Mouse (Mus musculus): ENCODE results near the gene Ccdc169. TPM values are rescaled to one million over a fixed set of nuclear protein-coding genes. Genes with fewer than 3 reads are reported as not detected.

The Ccdc169 gene
- 0.11 and 0.18 TPM in 2 replicates for polyA plus RNA-seq (2014; fragmentation: Nextera tagmentation; extraction: Ambion mirVana)

DNA sequence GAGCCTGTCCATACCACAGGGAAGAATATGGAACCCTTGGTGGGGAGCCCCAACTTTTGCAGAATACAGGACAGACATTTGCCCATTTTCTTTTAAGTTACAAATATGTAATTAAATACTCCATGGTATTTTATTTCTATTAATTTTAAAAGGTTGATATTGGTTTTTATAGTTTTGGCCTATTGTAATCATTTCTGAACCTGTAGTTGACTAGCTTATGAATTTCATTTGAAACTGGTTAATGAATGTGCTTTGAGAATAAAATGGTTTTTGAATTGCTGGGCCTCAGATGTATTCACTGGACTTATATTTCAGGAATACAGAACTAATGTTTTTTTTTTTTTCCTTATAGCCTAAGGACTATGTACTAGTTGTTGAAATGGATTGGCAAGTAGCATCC, at the start of gene Ccdc169:
Ccdc169 (plus strand) TSS at position 301 of the 400 bp plus-strand sequence.
- Histone ChIP-seq H3K4me3 (ENCODE audit: low read depth, low read length) (no peak within 1 kb of the TSS), H3K27me3 (ENCODE audit: control insufficient read depth, insufficient read depth, low read length) (no peaks in the 10 kb centered on the region), H3K4me1 (ENCODE audit: control insufficient read depth, insufficient read depth, low read length) (no peaks in the 10 kb centered on the region), H3K27ac (ENCODE audit: low read depth, low read length) (no peak within 1 kb of the TSS), H3K36me3 (ENCODE audit: control insufficient read depth, insufficient read depth, low read length) (peaks cover 18% of the 10 kb centered on the region; the same call in 1 of the 2 replicates), H3K9ac (replicated peaks; ENCODE audit: low read depth, low read length) (no peak within 1 kb of the TSS), H3K4me2 (ENCODE audit: low read depth, low read length) (no peak within 1 kb of the TSS), H3K9me3 (ENCODE audit: control insufficient read depth, low read length) (no peaks in the 10 kb centered on the region)
- ATAC-seq (ENCODE audit: low read depth) = no peak

DNA sequence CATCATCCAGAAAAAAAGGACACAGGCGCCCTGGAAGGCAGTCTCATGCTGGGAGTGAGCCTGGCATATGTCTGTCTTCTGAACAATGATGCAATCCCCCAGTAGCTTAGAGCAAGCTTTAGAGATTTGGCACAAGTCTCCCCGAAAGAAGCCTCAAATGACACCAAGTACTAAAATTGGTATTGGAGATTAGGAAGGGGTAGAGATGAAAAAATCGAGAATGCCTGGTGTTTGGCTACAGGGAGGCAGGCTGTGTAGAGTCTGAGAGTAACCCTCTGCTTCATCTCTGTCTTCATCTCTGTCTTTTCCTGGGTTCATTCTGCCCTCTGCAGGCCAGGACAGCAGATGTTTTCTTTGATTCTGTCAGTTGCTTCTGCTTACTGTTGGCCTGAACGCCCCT, 49.8 kb upstream of the Ccdc169 start:
- H3K36me3 ChIP-seq (ENCODE audit: control insufficient read depth, insufficient read depth, low read length) = no peaks in the 10 kb centered on the region
- no peak overlapping the region for H3K27ac ChIP-seq (ENCODE audit: low read depth, low read length)
- WGBS = 78% methylated on average over 4 of the region's 4 CpGs
- H3K4me3 ChIP-seq (ENCODE audit: low read depth, low read length) = no peak overlapping the region
- no peaks in the 10 kb centered on the region for H3K4me1 ChIP-seq (ENCODE audit: control insufficient read depth, insufficient read depth, low read length)
- H3K9ac ChIP-seq (replicated peaks; ENCODE audit: low read depth, low read length) = no peak overlapping the region
- no peaks in the 10 kb centered on the region for H3K27me3 ChIP-seq (ENCODE audit: control insufficient read depth, insufficient read depth, low read length)
- ATAC-seq (ENCODE audit: low read depth) = no peak
- no peaks in the 10 kb centered on the region for H3K9me3 ChIP-seq (ENCODE audit: control insufficient read depth, low read length)
- H3K4me2 ChIP-seq (ENCODE audit: low read depth, low read length) = no peak overlapping the region

GRCm38 (mm10) chr3:55088359-55088758, 48.8 kb upstream of the Ccdc169 start:
- no peak for ATAC-seq (ENCODE audit: low read depth)
- no peaks in the 10 kb centered on the region for H3K9me3 ChIP-seq (ENCODE audit: control insufficient read depth, low read length)
- no peaks in the 10 kb centered on the region for H3K4me1 ChIP-seq (ENCODE audit: control insufficient read depth, insufficient read depth, low read length)
- no peaks in the 10 kb centered on the region for H3K27me3 ChIP-seq (ENCODE audit: control insufficient read depth, insufficient read depth, low read length)
- no peak overlapping the region for H3K4me3 ChIP-seq (ENCODE audit: low read depth, low read length)
- WGBS = 80% methylated on average over 4 of the region's 4 CpGs
- H3K36me3 ChIP-seq (ENCODE audit: control insufficient read depth, insufficient read depth, low read length) = no peaks in the 10 kb centered on the region
- no peak overlapping the region for H3K27ac ChIP-seq (ENCODE audit: low read depth, low read length)
- H3K4me2 ChIP-seq (ENCODE audit: low read depth, low read length) = no peak overlapping the region
- no peak overlapping the region for H3K9ac ChIP-seq (replicated peaks; ENCODE audit: low read depth, low read length)

DNA sequence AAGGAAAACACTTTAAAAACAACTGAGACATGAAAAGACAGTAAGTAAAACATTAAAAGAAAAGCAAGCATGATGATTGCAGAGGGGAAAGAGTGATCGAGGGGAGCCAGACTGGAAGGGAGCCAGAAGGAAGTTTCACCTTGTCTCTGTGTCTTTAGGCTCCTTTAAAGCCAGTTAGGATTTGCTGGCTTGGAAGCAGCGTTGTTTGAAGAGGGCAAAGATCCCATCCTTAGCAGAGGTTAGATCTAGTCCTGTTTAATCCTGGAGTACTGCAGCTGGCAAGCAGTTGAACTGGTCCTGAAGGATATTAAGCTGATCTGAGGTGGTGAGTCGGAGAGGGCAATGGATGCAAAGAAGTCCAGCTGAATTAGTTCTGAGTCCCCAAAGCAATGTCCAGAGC, 48.3 kb upstream of the Ccdc169 start:
- no peak overlapping the region for H3K4me2 ChIP-seq (ENCODE audit: low read depth, low read length)
- 83% methylated on average over 3 of the region's 3 CpGs for WGBS
- no peaks in the 10 kb centered on the region for H3K9me3 ChIP-seq (ENCODE audit: control insufficient read depth, low read length)
- no peak overlapping the region for H3K27ac ChIP-seq (ENCODE audit: low read depth, low read length)
- no peak for ATAC-seq (ENCODE audit: low read depth)
- H3K4me3 ChIP-seq (ENCODE audit: low read depth, low read length) = no peak overlapping the region
- H3K9ac ChIP-seq (replicated peaks; ENCODE audit: low read depth, low read length) = no peak overlapping the region
- no peaks in the 10 kb centered on the region for H3K27me3 ChIP-seq (ENCODE audit: control insufficient read depth, insufficient read depth, low read length)
- no peaks in the 10 kb centered on the region for H3K4me1 ChIP-seq (ENCODE audit: control insufficient read depth, insufficient read depth, low read length)
- H3K36me3 ChIP-seq (ENCODE audit: control insufficient read depth, insufficient read depth, low read length) = no peaks in the 10 kb centered on the region

- H3K9ac ChIP-seq (replicated peaks; ENCODE audit: low read depth, low read length) = no peak overlapping the region
- H3K4me3 ChIP-seq (ENCODE audit: low read depth, low read length) = no peak overlapping the region
- H3K4me2 ChIP-seq (ENCODE audit: low read depth, low read length) = no peak overlapping the region
- H3K9me3 ChIP-seq (ENCODE audit: control insufficient read depth, low read length) = no peaks in the 10 kb centered on the region
- WGBS = 84% methylated on average over 4 of the region's 4 CpGs
- H3K36me3 ChIP-seq (ENCODE audit: control insufficient read depth, insufficient read depth, low read length) = no peaks in the 10 kb centered on the region
- no peaks in the 10 kb centered on the region for H3K4me1 ChIP-seq (ENCODE audit: control insufficient read depth, insufficient read depth, low read length)
- ATAC-seq (ENCODE audit: low read depth) = no peak
- no peak overlapping the region for H3K27ac ChIP-seq (ENCODE audit: low read depth, low read length)
- no peaks in the 10 kb centered on the region for H3K27me3 ChIP-seq (ENCODE audit: control insufficient read depth, insufficient read depth, low read length)
Observed at GRCm38 (mm10) chr3:55089291-55089690, 47.8 kb upstream of the Ccdc169 start.

DNA sequence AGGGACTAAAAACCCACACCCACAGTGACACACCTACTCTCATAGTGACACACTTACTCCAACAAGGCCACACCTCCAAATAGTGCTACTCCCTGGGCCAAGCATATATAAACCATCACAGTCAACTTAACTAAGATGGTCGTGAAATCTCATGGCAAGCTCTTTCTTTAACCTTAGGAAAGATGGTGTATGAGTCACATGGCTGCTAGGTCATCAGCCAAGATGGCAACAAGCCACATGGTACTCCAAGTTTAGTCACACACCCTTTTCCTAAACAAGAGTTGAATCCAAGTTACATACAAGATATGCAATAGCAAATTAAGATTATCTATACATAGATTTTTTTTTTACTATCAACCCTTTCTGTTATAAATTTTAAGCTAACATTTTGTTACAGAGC, 44.0 kb upstream of the Ccdc169 start:
- H3K9me3 ChIP-seq (ENCODE audit: control insufficient read depth, low read length) = no peaks in the 10 kb centered on the region
- no peak overlapping the region for H3K27ac ChIP-seq (ENCODE audit: low read depth, low read length)
- WGBS = 70% methylated on average over 1 of the region's 1 CpGs
- H3K9ac ChIP-seq (replicated peaks; ENCODE audit: low read depth, low read length) = no peak overlapping the region
- no peak overlapping the region for H3K4me2 ChIP-seq (ENCODE audit: low read depth, low read length)
- no peak for ATAC-seq (ENCODE audit: low read depth)
- H3K4me1 ChIP-seq (ENCODE audit: control insufficient read depth, insufficient read depth, low read length) = peaks cover 5% of the 10 kb centered on the region; the same call in 1 of the 2 replicates
- H3K4me3 ChIP-seq (ENCODE audit: low read depth, low read length) = no peak overlapping the region
- no peaks in the 10 kb centered on the region for H3K36me3 ChIP-seq (ENCODE audit: control insufficient read depth, insufficient read depth, low read length)
- no peaks in the 10 kb centered on the region for H3K27me3 ChIP-seq (ENCODE audit: control insufficient read depth, insufficient read depth, low read length)

- 35% methylated on average over 8 of the region's 8 CpGs for WGBS
- H3K27ac ChIP-seq (ENCODE audit: low read depth, low read length) = no peak overlapping the region
Observed at GRCm38 (mm10) chr3:55095968-55096654, 41.0 kb upstream of the Ccdc169 start.

DNA sequence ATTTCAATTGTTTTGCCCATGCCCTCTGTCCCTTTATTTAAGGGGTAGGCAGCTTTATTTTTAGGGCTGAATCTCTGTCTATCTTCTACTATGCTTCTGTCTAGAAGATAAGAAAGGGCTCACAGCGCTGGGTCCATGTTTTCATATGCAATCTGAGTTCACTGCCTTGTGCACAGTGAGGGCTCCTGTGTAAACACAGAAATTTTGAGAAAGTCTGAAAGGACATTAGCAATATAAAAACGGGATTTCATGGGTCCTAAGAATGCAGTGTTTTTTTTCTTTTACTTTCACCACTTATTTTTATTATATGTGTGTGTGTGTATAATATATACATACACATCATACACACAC, 40.5 kb upstream of the Ccdc169 start:
- no peak overlapping the region for H3K4me3 ChIP-seq (ENCODE audit: low read depth, low read length)
- H3K27me3 ChIP-seq (ENCODE audit: control insufficient read depth, insufficient read depth, low read length) = no peaks in the 10 kb centered on the region
- H3K4me2 ChIP-seq (ENCODE audit: low read depth, low read length) = no peak overlapping the region
- 81% methylated on average over 2 of the region's 2 CpGs for WGBS
- no peak for ATAC-seq (ENCODE audit: low read depth)
- H3K27ac ChIP-seq (ENCODE audit: low read depth, low read length) = no peak overlapping the region
- no peaks in the 10 kb centered on the region for H3K36me3 ChIP-seq (ENCODE audit: control insufficient read depth, insufficient read depth, low read length)
- peaks cover 5% of the 10 kb centered on the region; the same call in 1 of the 2 replicates for H3K4me1 ChIP-seq (ENCODE audit: control insufficient read depth, insufficient read depth, low read length)
- H3K9me3 ChIP-seq (ENCODE audit: control insufficient read depth, low read length) = no peaks in the 10 kb centered on the region
- H3K9ac ChIP-seq (replicated peaks; ENCODE audit: low read depth, low read length) = no peak overlapping the region

More at GRCm38 (mm10) chr3:55095968-55096654, 41.0 kb upstream of the Ccdc169 start:
- Histone ChIP-seq H3K9me3 (ENCODE audit: control insufficient read depth, low read length) (no peaks in the 10 kb centered on the region), H3K9ac (replicated peaks; ENCODE audit: low read depth, low read length) (no peak overlapping the region), H3K27me3 (ENCODE audit: control insufficient read depth, insufficient read depth, low read length) (no peaks in the 10 kb centered on the region), H3K4me3 (ENCODE audit: low read depth, low read length) (no peak overlapping the region), H3K4me2 (ENCODE audit: low read depth, low read length) (no peak overlapping the region), H3K36me3 (ENCODE audit: control insufficient read depth, insufficient read depth, low read length) (no peaks in the 10 kb centered on the region), H3K4me1 (ENCODE audit: control insufficient read depth, insufficient read depth, low read length) (peaks cover 5% of the 10 kb centered on the region; the same call in 1 of the 2 replicates)
- peak; percentile 76; the same call in 1 of the 2 replicates for ATAC-seq (ENCODE audit: low read depth)

DNA sequence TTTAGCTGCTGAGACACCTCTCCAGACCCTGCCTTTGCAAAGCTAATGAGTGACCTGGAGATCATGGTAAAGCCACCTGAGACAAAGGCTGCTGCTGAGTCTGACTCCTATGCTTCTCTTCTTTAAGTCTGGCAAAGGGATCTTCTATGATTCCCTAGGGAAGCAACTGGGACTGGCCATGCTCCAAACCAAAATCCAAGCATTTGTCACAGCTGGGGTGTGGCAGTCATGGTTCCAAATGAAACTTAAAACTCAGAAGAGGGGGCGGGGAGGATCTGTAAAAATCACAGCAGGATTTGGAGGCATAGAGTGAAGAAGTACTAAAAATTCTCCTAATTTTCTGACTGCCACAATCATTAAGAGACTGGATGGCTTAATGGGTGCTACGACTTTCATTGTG, 40.0 kb upstream of the Ccdc169 start:
- Histone ChIP-seq H3K9ac (replicated peaks; ENCODE audit: low read depth, low read length) (no peak overlapping the region), H3K9me3 (ENCODE audit: control insufficient read depth, low read length) (no peaks in the 10 kb centered on the region), H3K27ac (ENCODE audit: low read depth, low read length) (0 out of 2 replicates have a peak overlapping the region, but pooled peaks have one; percentile 12), H3K27me3 (ENCODE audit: control insufficient read depth, insufficient read depth, low read length) (no peaks in the 10 kb centered on the region), H3K36me3 (ENCODE audit: control insufficient read depth, insufficient read depth, low read length) (no peaks in the 10 kb centered on the region), H3K4me2 (ENCODE audit: low read depth, low read length) (no peak overlapping the region), H3K4me3 (ENCODE audit: low read depth, low read length) (no peak overlapping the region), H3K4me1 (ENCODE audit: control insufficient read depth, insufficient read depth, low read length) (peaks cover 5% of the 10 kb centered on the region; the same call in 1 of the 2 replicates)
- WGBS = 42% methylated on average over 2 of the region's 2 CpGs
- ATAC-seq (ENCODE audit: low read depth) = no peak

All from neural tube, embryonic 14.5 days (tissue).